Mouse (Mus musculus) heart, embryonic 12.5 days (tissue): ENCODE data around the gene Dbh. TPM values are rescaled to one million over a fixed set of nuclear protein-coding genes. Genes with fewer than 3 reads are reported as not detected.

Source experiments
- ATAC-seq: fragments of 200-750 bp; cut with Nextera tagmentation; 2 replicates; pipeline ENCODE4 v1.8.0; 2017; ENCODE audit warnings: moderate TSS enrichment, moderate library complexity; ENCODE audit not compliant: insufficient number of reproducible peaks, low FRiP score
- H3K27ac ChIP-seq: fragments of 300-500 bp; sonication (generic); 2 replicates; pipeline ENCODE4 v1.5.1; 2016; ENCODE audit warnings: mild to moderate bottlenecking, moderate library complexity; ENCODE audit not compliant: poor library complexity, severe bottlenecking
- H3K27me3 ChIP-seq: fragments of 300-500 bp; sonication (generic); replicated peaks from 2 replicates; pipeline ENCODE4 v1.6.1; 2016; ENCODE audit warnings: mild to moderate bottlenecking, moderate library complexity
- H3K36me3 ChIP-seq: fragments of 300-500 bp; sonication (generic); 2 replicates; pipeline ENCODE4 v1.6.1; 2016; ENCODE audit warnings: mild to moderate bottlenecking, moderate library complexity
- H3K4me1 ChIP-seq: fragments of 300-500 bp; sonication (generic); replicated peaks from 2 replicates; pipeline ENCODE4 v1.6.1; 2016; ENCODE audit warnings: mild to moderate bottlenecking
- H3K4me2 ChIP-seq: fragments of 300-500 bp; sonication (generic); 2 replicates; pipeline ENCODE4 v1.6.1; 2016; ENCODE audit warnings: mild to moderate bottlenecking, moderate library complexity
- H3K4me3 ChIP-seq: fragments of 300-500 bp; sonication (generic); 2 replicates; pipeline ENCODE4 v1.5.1; 2016; ENCODE audit warnings: mild to moderate bottlenecking
- H3K9ac ChIP-seq: fragments of 300-500 bp; sonication (generic); 2 replicates; pipeline ENCODE4 v1.6.1; 2016; ENCODE audit warnings: mild to moderate bottlenecking, moderate library complexity
- H3K9me3 ChIP-seq: fragments of 300-500 bp; sonication (generic); replicated peaks from 2 replicates; pipeline ENCODE4 v1.6.1; 2016; ENCODE audit warnings: mild to moderate bottlenecking, moderate library complexity
- WGBS: fragments of 180-500 bp; shearing (Covaris S2); methylation state at CpG from one replicate; pipeline ENCODE4 v1.1.7; 2016; 5-methylcytosine and 5-hydroxymethylcytosine counted together
- polyA plus RNA-seq: library from polyadenylated mRNA; unstranded; fragments of >200 nt; fragmentation: Nextera tagmentation; extraction: Ambion mirVana; gene quantifications from 2 replicates; pipeline ENCODE4 v1.2.1, GENCODE M21; 2016

The Dbh gene
- polyA plus RNA-seq, 1 experiment from 2014 or later: 0.15 TPM

- no peak overlapping the region for H3K4me3 ChIP-seq
- H3K27ac ChIP-seq: no peak overlapping the region
- H3K9me3 ChIP-seq: no peaks in the 10 kb centered on the region
- H3K4me1 ChIP-seq: no peaks in the 10 kb centered on the region
- no peak overlapping the region for H3K4me2 ChIP-seq
- 65% methylated on average over 3 of the region's 3 CpGs for WGBS
- ATAC-seq: no peak
- peaks cover 62% of the 10 kb centered on the region for H3K27me3 ChIP-seq
- H3K9ac ChIP-seq: no peak overlapping the region
- H3K36me3 ChIP-seq: no peaks in the 10 kb centered on the region
Measured at GRCm38 (mm10) chr2:27136336-27136735, 28.7 kb upstream of the Dbh start.

DNA sequence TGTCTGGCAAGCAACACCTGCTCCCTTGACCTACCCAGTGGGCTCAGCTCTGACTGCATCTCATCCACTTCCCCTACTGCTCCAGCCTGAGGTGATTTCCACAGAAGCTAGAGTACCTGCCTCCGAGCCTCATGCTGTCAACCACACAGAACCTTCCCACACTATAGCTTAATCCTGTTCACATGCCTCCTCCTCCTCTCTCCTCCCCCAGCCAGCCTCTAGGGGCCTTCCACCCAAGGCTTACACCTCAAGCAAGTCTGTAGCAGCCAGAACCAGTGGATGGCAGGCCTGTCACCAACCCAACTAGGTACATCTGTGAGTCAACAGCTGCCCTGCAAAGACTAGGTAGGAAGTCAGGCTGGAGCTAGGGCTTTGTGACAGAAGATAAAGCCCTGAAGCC lies 28.2 kb upstream of the Dbh start:
- no peak overlapping the region for H3K9ac ChIP-seq
- H3K4me3 ChIP-seq: no peak overlapping the region
- 75% methylated on average over 1 of the region's 1 CpGs for WGBS
- no peaks in the 10 kb centered on the region for H3K36me3 ChIP-seq
- no peak overlapping the region for H3K4me2 ChIP-seq
- H3K9me3 ChIP-seq: no peaks in the 10 kb centered on the region
- H3K27ac ChIP-seq: no peak overlapping the region
- no peak for ATAC-seq
- H3K4me1 ChIP-seq: peaks cover 2% of the 10 kb centered on the region
- peaks cover 65% of the 10 kb centered on the region for H3K27me3 ChIP-seq

GRCm38 (mm10) chr2:27138356-27138755 lies 26.7 kb upstream of the Dbh start:
- Histone ChIP-seq H3K4me2 (no peak overlapping the region), H3K36me3 (no peaks in the 10 kb centered on the region), H3K27me3 (peaks cover 81% of the 10 kb centered on the region), H3K4me3 (no peak overlapping the region), H3K9ac (no peak overlapping the region), H3K4me1 (peaks cover 7% of the 10 kb centered on the region), H3K27ac (no peak overlapping the region), H3K9me3 (no peaks in the 10 kb centered on the region)
- no peak for ATAC-seq
- 52% methylated on average over 4 of the region's 4 CpGs for WGBS

- Histone ChIP-seq H3K9ac (peak within 1 kb of the TSS; percentile 16), H3K4me1 (peaks cover 7% of the 10 kb centered on the region), H3K27ac (no peak within 1 kb of the TSS), H3K9me3 (no peaks in the 10 kb centered on the region), H3K36me3 (no peaks in the 10 kb centered on the region), H3K4me3 (peak within 1 kb of the TSS; percentile 52), H3K27me3 (peaks cover 77% of the 10 kb centered on the region), H3K4me2 (peak within 1 kb of the TSS; percentile 92)
- peak; percentile 42; the same call in 1 of the 2 replicates for ATAC-seq
- WGBS: 1% methylated on average over 62 of the region's 62 CpGs
Measured at GRCm38 (mm10) chr2:27141950-27142693, 22.9 kb upstream of the Dbh start, which contains the start of gene Fam163b. Gene Fam163b (minus strand): TSS chr2:27142491.

DNA sequence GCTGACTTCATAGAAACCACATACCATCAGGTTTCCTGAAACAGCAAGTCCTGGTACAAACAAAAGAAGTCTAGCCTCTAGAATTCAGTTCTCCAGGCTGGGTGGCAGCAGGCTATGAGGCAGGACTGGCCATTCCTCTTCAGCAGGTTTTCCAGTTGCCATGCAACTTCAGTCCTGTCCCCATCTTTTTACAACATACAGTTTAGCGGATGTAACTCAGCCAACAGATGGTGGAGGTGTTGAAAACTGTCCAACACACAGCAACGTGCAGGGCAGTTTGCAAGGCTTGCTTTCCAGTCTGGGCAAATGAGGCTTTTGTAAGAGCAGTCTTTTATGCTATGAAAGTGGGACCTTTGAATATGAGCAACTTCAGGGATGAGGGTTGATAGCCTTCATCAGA lies 20.1 kb upstream of the Dbh start:
- WGBS: 49% methylated on average over 2 of the region's 2 CpGs
- no peak overlapping the region for H3K27ac ChIP-seq
- peaks cover 16% of the 10 kb centered on the region for H3K4me1 ChIP-seq
- no peak overlapping the region for H3K4me2 ChIP-seq
- H3K4me3 ChIP-seq: no peak overlapping the region
- no peaks in the 10 kb centered on the region for H3K9me3 ChIP-seq
- no peak for ATAC-seq
- H3K36me3 ChIP-seq: no peaks in the 10 kb centered on the region
- H3K27me3 ChIP-seq: peaks cover 60% of the 10 kb centered on the region
- no peak overlapping the region for H3K9ac ChIP-seq

GRCm38 (mm10) chr2:27146840-27147239 lies 18.2 kb upstream of the Dbh start:
- WGBS: 78% methylated on average over 6 of the region's 6 CpGs
- ATAC-seq: no peak
- Histone ChIP-seq H3K9ac (no peak overlapping the region), H3K4me1 (peaks cover 15% of the 10 kb centered on the region), H3K36me3 (no peaks in the 10 kb centered on the region), H3K27me3 (peaks cover 49% of the 10 kb centered on the region), H3K9me3 (no peaks in the 10 kb centered on the region), H3K4me2 (no peak overlapping the region), H3K27ac (no peak overlapping the region), H3K4me3 (no peak overlapping the region)

- WGBS: 8% methylated on average over 2 of the region's 2 CpGs
- Histone ChIP-seq H3K27me3 (peaks cover 28% of the 10 kb centered on the region), H3K4me2 (no peak overlapping the region), H3K4me3 (no peak overlapping the region), H3K27ac (no peak overlapping the region), H3K36me3 (no peaks in the 10 kb centered on the region), H3K4me1 (peaks cover 10% of the 10 kb centered on the region), H3K9me3 (no peaks in the 10 kb centered on the region), H3K9ac (no peak overlapping the region)
- ATAC-seq: no peak
Measured at GRCm38 (mm10) chr2:27149457-27149856, 15.6 kb upstream of the Dbh start.

DNA sequence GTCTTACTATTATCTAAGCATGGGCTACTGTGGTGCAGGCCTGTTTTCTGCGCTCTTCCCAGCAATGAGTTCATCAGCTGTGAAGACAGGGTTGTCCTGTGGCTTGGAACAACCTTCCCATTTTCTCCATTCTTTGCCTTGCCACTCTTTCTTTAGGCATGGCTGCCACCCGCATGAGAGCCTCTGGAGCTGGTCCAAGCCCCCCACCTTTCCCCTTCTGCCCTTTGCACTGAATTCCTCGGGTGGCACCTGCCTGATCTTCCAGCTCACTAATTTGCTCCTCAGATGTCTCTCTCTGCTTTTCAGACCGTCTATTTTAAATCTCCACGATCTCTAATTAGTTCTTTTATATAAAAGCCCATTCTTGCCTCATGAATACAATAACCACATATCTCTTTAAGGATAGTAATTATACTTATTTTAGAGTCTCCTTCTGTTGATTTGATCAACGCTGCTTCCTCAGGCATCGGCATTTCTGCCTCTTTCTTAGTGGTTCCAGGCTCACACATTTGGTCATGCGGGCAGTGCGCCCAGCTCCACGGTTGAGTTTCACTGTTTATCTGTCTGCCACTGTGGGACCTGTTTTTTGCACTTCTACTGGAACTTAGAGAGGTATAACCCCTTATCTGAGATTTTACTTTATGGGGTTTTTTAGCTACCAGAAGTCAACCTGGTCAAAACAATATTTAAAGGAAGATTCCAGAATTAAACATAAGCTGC lies 10.4 kb upstream of the Dbh start:
- Histone ChIP-seq H3K27ac (no peak overlapping the region), H3K36me3 (no peaks in the 10 kb centered on the region), H3K4me1 (peaks cover 4% of the 10 kb centered on the region; the same call in 1 of the 2 replicates), H3K9me3 (no peaks in the 10 kb centered on the region), H3K9ac (no peak overlapping the region), H3K4me2 (no peak overlapping the region), H3K27me3 (peaks cover 12% of the 10 kb centered on the region), H3K4me3 (no peak overlapping the region)
- 76% methylated on average over 10 of the region's 10 CpGs for WGBS
- ATAC-seq: no peak

GRCm38 (mm10) chr2:27156596-27156995 lies 8.4 kb upstream of the Dbh start:
- Histone ChIP-seq H3K36me3 (no peaks in the 10 kb centered on the region), H3K27ac (no peak overlapping the region), H3K9me3 (no peaks in the 10 kb centered on the region), H3K27me3 (peaks cover 4% of the 10 kb centered on the region), H3K4me1 (no peaks in the 10 kb centered on the region), H3K4me3 (no peak overlapping the region), H3K9ac (no peak overlapping the region), H3K4me2 (no peak overlapping the region)
- 72% methylated on average over 6 of the region's 6 CpGs for WGBS
- no peak for ATAC-seq

DNA sequence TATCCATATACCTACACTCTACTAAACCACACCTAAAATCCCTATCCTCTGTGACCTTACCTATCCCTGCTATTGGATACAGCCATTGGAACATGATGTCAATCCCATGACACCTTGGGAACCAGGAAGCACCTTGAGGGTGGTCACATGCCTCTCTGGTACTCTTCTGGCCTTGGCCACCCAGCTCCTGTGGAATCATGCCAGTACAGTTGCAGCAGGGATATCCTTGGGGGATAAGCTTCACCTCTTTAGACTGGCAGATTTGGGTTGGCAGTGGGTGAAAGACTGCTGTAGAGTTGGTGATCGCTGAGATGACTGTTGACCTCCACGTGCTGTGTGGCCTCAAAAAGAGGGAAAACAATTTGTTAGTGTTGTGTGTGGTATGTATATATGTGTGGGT lies 3.5 kb upstream of the Dbh start:
- no peak for ATAC-seq
- H3K4me3 ChIP-seq: no peak overlapping the region
- H3K9me3 ChIP-seq: no peaks in the 10 kb centered on the region
- H3K27ac ChIP-seq: no peak overlapping the region
- peaks cover 8% of the 10 kb centered on the region for H3K4me1 ChIP-seq
- H3K9ac ChIP-seq: no peak overlapping the region
- H3K36me3 ChIP-seq: no peaks in the 10 kb centered on the region
- no peak overlapping the region for H3K4me2 ChIP-seq
- 0 out of 2 replicates have a peak, but pooled peaks cover 4% of the 10 kb centered on the region for H3K27me3 ChIP-seq
- WGBS: 81% methylated on average over 2 of the region's 2 CpGs

DNA sequence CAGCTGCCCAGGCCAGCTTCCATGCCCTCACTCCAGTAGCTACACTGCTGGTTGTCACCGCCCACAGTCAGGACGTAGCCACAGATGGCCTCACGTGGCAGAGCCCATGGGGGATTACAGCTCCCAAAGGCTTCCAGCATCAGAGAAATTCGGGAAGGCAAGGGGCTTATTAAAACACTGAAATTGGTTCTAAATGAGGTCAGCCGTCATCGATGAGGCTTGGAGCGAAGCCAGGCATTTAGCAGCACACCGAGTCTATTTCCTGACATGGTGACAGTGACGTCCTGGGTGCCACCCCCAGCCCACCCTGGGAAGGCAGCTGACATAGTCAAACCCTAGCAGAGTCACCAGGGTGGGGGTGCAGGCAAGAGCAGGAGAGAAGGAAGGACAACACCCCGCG lies 2.4 kb upstream of the Dbh start:
- Histone ChIP-seq H3K27ac (no peak overlapping the region), H3K36me3 (no peaks in the 10 kb centered on the region), H3K4me1 (peaks cover 20% of the 10 kb centered on the region), H3K4me3 (no peak overlapping the region), H3K9ac (no peak overlapping the region), H3K4me2 (no peak overlapping the region), H3K27me3 (0 out of 2 replicates have a peak, but pooled peaks cover 6% of the 10 kb centered on the region), H3K9me3 (no peaks in the 10 kb centered on the region)
- WGBS: 47% methylated on average over 11 of the region's 11 CpGs
- no peak for ATAC-seq
